Mouse (Mus musculus): Measurements from ENCODE around the gene Slamf9.

The Slamf9 gene

GRCm38 (mm10) chr1:172513525-172514212, 38.5 kb downstream of the Slamf9 start:
- DNase-seq (ENCODE audit: low read depth, low spot score), result peak; percentile 89

- no peak for DNase-seq (ENCODE audit: low read depth, low spot score)
These were observed 39.0 kb downstream of the Slamf9 start for GRCm38 (mm10) chr1:172514213-172514529.

DNA sequence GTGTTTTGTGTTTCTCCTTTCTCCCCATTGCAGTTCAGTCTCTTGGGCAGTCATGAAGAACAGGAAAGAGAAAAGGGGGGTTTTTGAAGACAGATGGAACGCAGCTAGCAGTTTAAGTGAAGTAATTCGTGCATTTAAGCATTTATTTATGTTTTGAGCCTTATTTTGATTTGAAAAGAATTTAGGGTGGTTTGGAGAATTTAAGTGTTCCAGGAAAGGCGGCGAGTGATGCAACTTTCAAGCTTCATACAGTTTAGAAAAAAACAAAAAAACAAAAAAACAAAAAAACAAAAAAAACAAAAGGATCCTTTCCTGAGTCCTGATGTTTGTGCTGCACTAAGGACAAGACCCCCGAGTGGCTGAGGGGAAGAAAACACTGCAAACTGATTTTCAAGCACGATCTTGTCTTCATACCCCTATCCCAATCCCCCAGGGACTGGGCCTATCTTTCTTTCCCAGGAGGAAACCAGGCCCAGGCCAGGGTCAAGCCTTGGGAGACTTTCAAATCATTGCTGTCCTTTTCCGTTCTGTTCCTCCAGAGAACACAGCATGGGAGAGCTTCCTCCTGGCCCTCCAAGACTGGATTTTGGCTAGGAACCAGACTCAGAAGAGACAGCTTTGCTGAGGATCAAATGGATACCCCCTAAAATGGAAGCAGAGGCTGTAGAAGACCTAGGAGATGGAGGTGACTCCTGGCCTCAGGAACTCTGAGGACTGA, 39.6 kb downstream of the Slamf9 start:
- DNase-seq (ENCODE audit: low read depth, low spot score), result no peak

- no peak for DNase-seq (ENCODE audit: low read depth, low spot score)
These were observed 40.2 kb downstream of the Slamf9 start for GRCm38 (mm10) chr1:172515396-172515795.

DNA sequence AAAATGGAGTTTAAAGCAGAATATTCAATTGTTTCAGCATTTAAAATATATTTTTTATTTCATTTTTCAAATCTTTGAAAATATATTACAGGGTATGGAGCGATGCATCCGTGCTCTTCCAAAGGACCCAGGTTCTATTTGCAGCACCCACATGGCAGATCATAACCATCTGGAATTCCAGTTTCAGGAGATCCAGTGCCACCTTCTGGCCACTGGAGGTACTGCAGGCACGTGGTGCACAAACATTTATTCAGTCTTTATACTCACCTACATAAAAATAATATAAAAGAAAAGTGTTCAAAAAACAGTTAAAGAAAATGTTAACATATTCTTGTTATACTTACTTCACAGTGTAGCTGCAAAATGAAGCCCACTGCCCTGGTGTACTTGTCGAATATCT, 42.9 kb downstream of the Slamf9 start:
- no peak for DNase-seq (ENCODE audit: low read depth, low spot score)

- no peak for DNase-seq (ENCODE audit: low read depth, low spot score)
These were observed 44.5 kb downstream of the Slamf9 start for GRCm38 (mm10) chr1:172519644-172520043.

DNA sequence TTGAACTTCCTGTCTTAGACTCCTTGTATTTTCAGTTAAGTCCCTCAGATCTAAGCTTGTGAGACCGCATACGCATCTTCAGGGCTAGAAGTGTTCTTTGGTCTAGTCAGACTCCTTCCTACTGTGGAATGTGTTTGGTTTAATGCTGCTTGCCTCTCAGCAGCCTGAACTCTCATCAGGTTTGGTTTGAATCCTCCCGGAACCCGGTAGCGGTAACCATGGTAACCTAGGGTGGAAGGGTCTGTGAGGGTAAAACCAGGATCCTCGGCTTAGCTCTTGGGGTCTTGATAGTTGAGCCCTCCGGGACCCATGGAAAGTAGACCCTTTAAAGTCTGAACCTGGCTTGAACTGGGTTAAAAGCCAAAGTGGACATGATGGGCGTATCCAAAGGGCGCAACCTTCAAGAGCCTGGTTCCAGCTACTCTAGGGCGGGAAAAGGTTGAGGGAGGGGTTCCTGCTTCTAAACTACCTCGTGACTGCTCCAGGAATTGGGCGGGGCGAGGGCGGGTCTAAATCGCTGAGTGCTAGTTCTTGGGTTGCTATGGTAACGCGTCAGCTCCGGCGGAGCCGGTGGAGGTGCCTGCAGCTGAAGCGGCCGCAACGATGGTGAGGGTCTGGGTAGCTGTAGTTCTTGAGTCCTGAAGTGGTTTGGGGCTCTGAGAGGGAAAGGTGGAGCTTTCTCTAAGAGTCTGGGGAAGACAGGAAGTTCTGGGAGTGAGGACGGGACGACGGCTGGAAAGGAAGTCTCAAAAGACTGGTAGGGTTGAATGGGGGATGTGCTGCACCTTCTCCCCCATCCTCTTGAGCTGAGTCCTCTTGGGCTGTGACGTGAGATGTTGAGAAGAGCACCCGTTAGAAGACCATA, 45.6 kb downstream of the Slamf9 start, which contains the start of gene Cfap45:
Cfap45 (plus strand) TSS at position 226 of the 865 bp plus-strand sequence.
- DNase-seq (ENCODE audit: low read depth, low spot score), result peak; percentile 94

- no peak for DNase-seq (ENCODE audit: low read depth, low spot score)
These were observed 47.4 kb downstream of the Slamf9 start for GRCm38 (mm10) chr1:172522524-172522923.

DNA sequence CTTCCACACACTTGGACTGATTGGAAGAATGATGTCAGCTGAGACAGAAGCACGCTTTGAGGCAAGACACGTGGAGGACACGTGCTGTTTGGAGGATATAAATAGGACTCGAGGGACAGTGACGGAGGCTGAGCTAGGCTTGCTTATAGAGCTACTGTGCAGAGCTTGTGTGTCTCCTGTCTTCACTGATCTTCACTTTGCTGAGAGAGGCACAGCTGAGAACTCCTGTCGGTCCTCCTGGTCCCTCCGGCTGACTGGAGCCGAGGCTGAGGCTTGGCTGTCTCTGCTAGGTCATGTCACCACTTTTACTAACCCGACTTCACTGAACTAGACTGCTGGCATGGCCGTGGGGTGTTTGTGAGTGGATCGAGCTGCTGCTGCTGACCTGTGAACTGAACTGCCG, 48.5 kb downstream of the Slamf9 start:
- DNase-seq (ENCODE audit: low read depth, low spot score), result peak; percentile 4

DNA sequence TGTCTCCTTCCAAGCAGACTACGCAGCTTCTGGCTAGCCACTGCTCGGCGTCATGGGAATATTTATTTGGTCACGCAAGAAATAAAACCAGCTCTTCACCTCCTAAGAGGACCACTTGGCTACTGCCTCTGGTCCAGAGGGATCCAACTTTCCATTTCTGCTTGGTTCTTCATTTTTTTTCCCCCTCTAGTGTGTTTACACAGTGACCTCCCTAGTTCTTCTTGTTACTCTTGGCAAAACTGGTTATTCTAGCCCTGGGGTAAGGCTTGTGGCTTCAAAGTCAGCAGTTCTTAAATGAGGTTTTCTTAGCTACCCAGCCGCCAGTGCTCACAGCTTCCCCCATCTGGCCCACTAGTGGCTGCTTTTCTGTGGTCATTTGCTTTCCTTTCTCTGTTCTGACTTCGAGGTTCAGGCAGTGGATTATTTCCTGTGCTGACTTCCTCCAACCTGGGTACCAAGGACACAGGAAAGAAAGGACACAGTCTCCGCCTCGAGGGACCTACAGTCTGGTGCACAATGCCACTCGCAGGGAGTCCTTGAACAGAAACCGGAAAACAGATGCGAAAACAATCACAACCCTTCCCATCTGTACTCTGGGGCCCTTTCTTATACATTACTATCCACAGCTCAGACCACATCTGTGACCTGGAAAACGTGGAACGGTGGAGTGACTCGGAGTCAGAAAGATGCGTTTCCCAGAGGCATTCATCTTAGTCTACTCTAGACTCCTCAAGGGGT, 50.0 kb downstream of the Slamf9 start:
- peak; percentile 69 for DNase-seq (ENCODE audit: low read depth, low spot score)

DNA sequence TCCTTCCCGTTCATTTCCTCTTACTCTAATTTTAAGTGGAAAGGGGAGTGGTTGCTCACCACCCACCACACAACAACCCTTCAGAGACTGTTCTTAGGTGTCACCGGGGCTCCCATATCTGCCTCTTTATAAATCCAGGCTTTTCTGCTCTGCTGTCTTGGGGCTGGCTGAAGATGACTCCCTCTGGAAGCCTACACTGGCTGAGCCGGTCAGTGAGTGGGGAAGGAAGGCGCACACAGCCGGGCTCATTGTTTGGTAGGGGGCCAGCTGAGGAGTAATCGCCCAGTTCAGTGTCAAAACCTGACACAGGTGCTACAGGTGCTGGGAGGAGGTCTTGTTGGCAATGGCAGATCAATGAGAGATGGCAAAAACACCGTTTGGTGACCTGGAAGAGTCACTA, 50.8 kb downstream of the Slamf9 start:
- peak; percentile 40 for DNase-seq (ENCODE audit: low read depth, low spot score)

GRCm38 (mm10) chr1:172526380-172527081, 51.4 kb downstream of the Slamf9 start:
- peak; percentile 67 for DNase-seq (ENCODE audit: low read depth, low spot score)

- DNase-seq (ENCODE audit: low read depth, low spot score), result no peak
These were observed 52.3 kb downstream of the Slamf9 start for GRCm38 (mm10) chr1:172527431-172527830.

Measured in CD4-positive helper T cell, adult 2 months (primary cell).